Mouse (Mus musculus): ENCODE data around the gene Slc12a9.

DNA sequence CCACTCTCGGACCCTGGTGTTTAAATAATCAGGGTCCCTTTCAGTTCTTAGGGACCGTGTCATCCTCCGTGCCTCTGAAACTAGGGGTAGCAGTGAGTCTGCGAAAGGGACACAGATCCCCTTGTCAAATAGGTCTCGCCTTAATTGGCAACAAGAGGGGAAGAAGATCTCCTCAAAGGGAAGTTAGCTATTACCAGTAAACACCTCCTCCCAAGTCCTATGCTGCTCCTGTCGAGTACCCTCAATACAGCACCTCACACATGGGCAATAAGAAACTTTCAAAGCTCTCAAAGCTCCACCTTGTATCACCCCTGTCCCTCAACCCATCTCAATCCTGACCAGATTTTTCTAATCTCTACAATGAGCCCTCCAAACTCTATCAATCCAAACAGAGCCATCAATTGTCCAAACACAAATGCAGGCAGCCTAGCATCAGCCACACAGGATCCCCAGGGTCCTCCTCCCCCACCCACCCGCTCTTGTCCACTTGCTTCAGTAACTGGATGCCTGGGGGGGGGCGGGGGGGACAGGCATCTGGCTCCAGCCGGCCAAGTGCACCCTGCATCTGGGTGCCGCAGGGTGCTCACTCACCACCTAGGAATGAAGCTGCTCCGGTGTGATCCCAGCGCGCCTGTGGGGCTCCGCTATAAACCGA lies 413 bp downstream of the Slc12a9 start:
- no peak for TF ChIP-seq CTCF (IDR thresholded peaks at IDR 0.05; ENCODE audit: control insufficient read depth, insufficient read depth, low read length)
- TF ChIP-seq POLR2A (IDR thresholded peaks at IDR 0.05; ENCODE audit: borderline replicate concordance, control insufficient read depth, low read depth, low read length) = no peak
